Mouse (Mus musculus) liver, adult 2 months (tissue): ENCODE results near the gene Txnip.

Experiments used
- CTCF ChIP-seq: fragments of 200-500 bp; IDR thresholded peaks from 2 replicates; pipeline ENCODE4 v1.5.1; 2011; ENCODE audit warnings: low read depth, low read length, control low read depth
- POLR2A ChIP-seq: fragments of 200-500 bp; IDR thresholded peaks from 2 replicates; pipeline ENCODE4 v1.6.1; 2011; ENCODE audit warnings: low read length, control low read depth; ENCODE audit not compliant: insufficient read depth; ENCODE audit errors: extremely low read depth

DNA sequence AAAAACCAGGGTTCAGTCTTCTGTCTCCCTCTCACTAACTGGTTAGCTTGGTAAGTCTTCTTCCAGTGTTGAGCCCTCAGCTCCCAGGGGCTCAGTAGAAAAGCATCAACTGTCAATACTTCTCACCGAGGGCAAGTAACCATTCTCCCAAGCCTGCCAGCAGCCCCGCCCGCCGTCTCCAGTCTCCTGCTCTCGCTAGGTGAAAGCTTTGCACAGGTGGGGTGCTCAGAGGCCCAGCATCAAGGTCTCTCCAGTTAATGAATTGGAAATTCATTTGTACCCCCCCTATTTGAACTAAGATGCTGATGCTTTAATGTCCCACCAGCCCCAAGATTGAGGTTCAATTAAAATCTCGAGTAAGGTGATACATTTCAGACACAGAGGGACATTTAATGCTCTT, 23.4 kb downstream of the Txnip start:
- TF ChIP-seq CTCF = no peak
- TF ChIP-seq POLR2A = no peak
